Mouse (Mus musculus) liver, embryonic 14.5 days (tissue): ENCODE results near the gene Folr1. TPM values are rescaled to one million over a fixed set of nuclear protein-coding genes. Genes with fewer than 3 reads are reported as not detected.
A peak's percentile ranks its signal among the peaks of the same experiment; 100 is the strongest.

Experiments
- ATAC-seq: fragments of 200-750 bp; cut with Nextera tagmentation; 2 replicates; pipeline ENCODE4 v1.8.0; 2017; ENCODE audit warnings: moderate number of reproducible peaks, mild to moderate bottlenecking, moderate library complexity; ENCODE audit not compliant: insufficient read depth
- DNase-seq, 3 experiments: peaks; one replicate each; pipeline ENCODE4 v3.0.0-alpha.2; 2012 to 2013; ENCODE audit warnings: low read depth in 3 of 3, low spot score in 3 of 3
- H3K27ac ChIP-seq: fragments of 300-500 bp; sonication (generic); 2 replicates; pipeline ENCODE4 v1.5.1; 2014; ENCODE audit warnings: moderate library complexity, mild to moderate bottlenecking, control low read depth, inconsistent platforms
- H3K27me3 ChIP-seq: fragments of 300-500 bp; sonication (generic); 2 replicates; pipeline ENCODE4 v1.6.1; 2014; ENCODE audit warnings: mild to moderate bottlenecking, low read length, moderate library complexity; ENCODE audit not compliant: control insufficient read depth, insufficient read depth
- H3K36me3 ChIP-seq: fragments of 300-500 bp; sonication (generic); replicated peaks from 2 replicates; pipeline ENCODE4 v1.6.1; 2014; ENCODE audit warnings: low read depth; ENCODE audit not compliant: control insufficient read depth, insufficient read depth
- H3K4me1 ChIP-seq, 2 experiments: fragments of 200-500 bp in 1 of 2; fragments of 300-500 bp in 1 of 2; sonication (generic) in 1 of 2; replicated peaks; 2 replicates each; pipeline ENCODE4 v1.6.1; 2012 to 2014; ENCODE audit warnings: antibody characterized with exemption in 1 of 2, inconsistent platforms in 1 of 2, low read length in 1 of 2; ENCODE audit not compliant: control insufficient read depth in 2 of 2, insufficient read depth in 2 of 2
- H3K4me2 ChIP-seq: fragments of 300-500 bp; sonication (generic); 2 replicates; pipeline ENCODE4 v1.6.1; 2014; ENCODE audit warnings: low read depth, mild to moderate bottlenecking, control low read depth, moderate library complexity
- H3K4me3 ChIP-seq, 2 experiments: fragments of 200-500 bp in 1 of 2; fragments of 300-500 bp in 1 of 2; sonication (generic) in 1 of 2; 2 replicates each; pipeline ENCODE4 v1.5.1; 2012 to 2014; ENCODE audit warnings: low read depth in 2 of 2, low read length in 2 of 2, mild to moderate bottlenecking in 2 of 2, control low read depth in 1 of 2, inconsistent platforms in 1 of 2, moderate library complexity in 1 of 2; ENCODE audit not compliant: insufficient read depth in 1 of 2
- H3K9ac ChIP-seq: fragments of 300-500 bp; sonication (generic); replicated peaks from 2 replicates; pipeline ENCODE4 v1.6.1; 2014; ENCODE audit warnings: mild to moderate bottlenecking, control low read depth, moderate library complexity
- H3K9me3 ChIP-seq: fragments of 300-500 bp; sonication (generic); 2 replicates; pipeline ENCODE4 v1.6.1; 2016; ENCODE audit warnings: low read length, mixed read lengths; ENCODE audit not compliant: control insufficient read depth
- CTCF ChIP-seq: IDR thresholded peaks from 2 replicates; pipeline ENCODE4 v1.5.1; 2016; ENCODE audit warnings: antibody characterized with exemption, low read depth, control low read depth
- EP300 ChIP-seq: IDR thresholded peaks from 2 replicates; pipeline ENCODE4 v1.6.1; 2016; ENCODE audit warnings: antibody characterized with exemption, low read depth
- WGBS: fragments of 180-500 bp; shearing (Covaris S2); extraction: QIAGEN DNeasy Blood & Tissue Kit; methylation state at CpG from one replicate; pipeline ENCODE4 v1.1.7; 2014; ENCODE audit not compliant: insufficient replicate concordance; 5-methylcytosine and 5-hydroxymethylcytosine counted together
- polyA plus RNA-seq, 2 experiments: library from polyadenylated mRNA; depleted of rRNA in 1 of 2; stranded (reverse) in 1 of 2; unstranded in 1 of 2; fragments of >200 nt; fragmentation: Nextera tagmentation in 1 of 2; extraction: Ambion mirVana in 1 of 2; gene quantifications; 2 replicates each; pipeline versions ENCODE4 v1.2.1 to v1.2.3; 2012 to 2014

Folr1 gene
- polyA plus RNA-seq, 2 experiments: 0.33 TPM; not detected in 1

- Histone ChIP-seq H3K4me1 (no peaks in the 10 kb centered on the region), H3K36me3 (no peaks in the 10 kb centered on the region), H3K4me2 (no peak overlapping the region), H3K27ac (no peak overlapping the region), H3K9me3 (no peaks in the 10 kb centered on the region), H3K9ac (no peak overlapping the region), H3K27me3 (no peaks in the 10 kb centered on the region), H3K4me3 (no peak overlapping the region)
- WGBS: 65% methylated on average over 6 of the region's 6 CpGs
- ATAC-seq (no peak), DNase-seq (no peak)
- TF ChIP-seq EP300 (no peak), CTCF (no peak)
Measured at GRCm38 (mm10) chr7:101886274-101886673, 15.7 kb upstream of the Folr1 start.

GRCm38 (mm10) chr7:101884160-101884559, 13.6 kb upstream of the Folr1 start:
- DNase-seq: no peak
- no peak for TF ChIP-seq CTCF
- TF ChIP-seq EP300: no peak
- Histone ChIP-seq H3K9ac (no peak overlapping the region), H3K9me3 (no peaks in the 10 kb centered on the region), H3K27ac (no peak overlapping the region), H3K4me1 (no peaks in the 10 kb centered on the region), H3K36me3 (no peaks in the 10 kb centered on the region), H3K4me2 (no peak overlapping the region), H3K27me3 (no peaks in the 10 kb centered on the region), H3K4me3 (no peak overlapping the region)
- WGBS: 84% methylated on average over 4 of the region's 4 CpGs
- no peak for ATAC-seq

GRCm38 (mm10) chr7:101882413-101883154, 12.0 kb upstream of the Folr1 start:
- no peaks in the 10 kb centered on the region for H3K4me1 ChIP-seq
- no peak overlapping the region for H3K9ac ChIP-seq
- ATAC-seq (peak; percentile 43; the same call in 1 of the 2 replicates), DNase-seq (no peak)
- no peaks in the 10 kb centered on the region for H3K9me3 ChIP-seq
- WGBS: 59% methylated on average over 9 of the region's 9 CpGs
- no peak for TF ChIP-seq EP300
- TF ChIP-seq CTCF: no peak
- H3K4me2 ChIP-seq: no peak overlapping the region
- no peak overlapping the region for H3K4me3 ChIP-seq
- no peaks in the 10 kb centered on the region for H3K27me3 ChIP-seq
- no peak overlapping the region for H3K27ac ChIP-seq
- no peaks in the 10 kb centered on the region for H3K36me3 ChIP-seq

GRCm38 (mm10) chr7:101880855-101881254, 10.3 kb upstream of the Folr1 start:
- Histone ChIP-seq H3K4me2 (no peak overlapping the region), H3K9me3 (no peaks in the 10 kb centered on the region), H3K36me3 (no peaks in the 10 kb centered on the region), H3K9ac (no peak overlapping the region), H3K4me3 (no peak overlapping the region), H3K4me1 (no peaks in the 10 kb centered on the region), H3K27me3 (no peaks in the 10 kb centered on the region), H3K27ac (no peak overlapping the region)
- 52% methylated on average over 4 of the region's 4 CpGs for WGBS
- no peak for ATAC-seq
- DNase-seq: no peak
- TF ChIP-seq EP300: no peak
- no peak for TF ChIP-seq CTCF

GRCm38 (mm10) chr7:101875978-101876377, 5.4 kb upstream of the Folr1 start:
- TF ChIP-seq CTCF: no peak
- no peak for TF ChIP-seq EP300
- no peaks in the 10 kb centered on the region for H3K36me3 ChIP-seq
- no peak for DNase-seq
- WGBS: 63% methylated on average over 1 of the region's 1 CpGs
- no peak overlapping the region for H3K4me3 ChIP-seq
- H3K4me1 ChIP-seq: peaks cover 0 to 3% of the 10 kb centered on the region in 2 experiments; a peak in 1 of 4 replicates
- no peak overlapping the region for H3K9ac ChIP-seq
- H3K9me3 ChIP-seq: no peaks in the 10 kb centered on the region
- no peak overlapping the region for H3K27ac ChIP-seq
- no peak for ATAC-seq
- no peaks in the 10 kb centered on the region for H3K27me3 ChIP-seq
- no peak overlapping the region for H3K4me2 ChIP-seq
